Mouse (Mus musculus) spleen, adult 2 months (tissue): ENCODE data around the gene Stk24.

Source experiments
- CTCF ChIP-seq: fragments of 200-500 bp; IDR thresholded peaks from 2 replicates; pipeline ENCODE4 v1.5.1; 2011; ENCODE audit warnings: mild to moderate bottlenecking, inconsistent platforms; ENCODE audit not compliant: insufficient read depth, insufficient read length, insufficient replicate concordance; ENCODE audit errors: extremely low read depth
- POLR2A ChIP-seq: fragments of 200-500 bp; IDR thresholded peaks from 2 replicates; pipeline ENCODE4 v1.6.1; 2011; ENCODE audit warnings: low read depth, low read length, inconsistent platforms

DNA sequence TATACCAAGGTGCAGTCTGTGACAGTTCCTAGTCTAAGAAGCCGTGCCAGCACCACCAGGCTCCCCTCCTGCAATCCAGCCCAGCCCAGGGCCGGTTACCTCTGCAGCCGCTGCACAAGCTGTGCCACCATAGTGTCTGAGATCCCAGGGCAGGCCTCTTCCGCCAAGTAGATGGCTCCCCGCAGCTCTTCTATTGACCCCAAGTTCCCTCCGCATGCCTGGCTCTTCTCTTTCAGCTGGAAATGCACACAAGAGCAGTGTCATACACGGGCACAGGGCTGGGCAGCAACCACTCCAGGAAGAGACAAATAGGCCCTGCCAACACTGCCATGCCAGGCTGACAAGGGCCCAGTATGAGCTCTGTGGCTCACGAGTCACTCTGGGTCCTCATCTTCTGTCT, 87.9 kb downstream of the Stk24 start:
- no peak for TF ChIP-seq POLR2A
- TF ChIP-seq CTCF, result no peak
